Mouse (Mus musculus): ENCODE data around the gene Tas2r120. TPM values are rescaled to one million over a fixed set of nuclear protein-coding genes. Genes with fewer than 3 reads are reported as not detected.
"Not testable (repeated sequence)": the region's sequence is repeated elsewhere in the genome, so short reads cannot be mapped to it uniquely, and the experiment has no call there.

Gene Tas2r120
- not detected in 2 replicates for polyA plus RNA-seq (2015; fragmentation: Nextera tagmentation; extraction: Ambion mirVana)

DNA sequence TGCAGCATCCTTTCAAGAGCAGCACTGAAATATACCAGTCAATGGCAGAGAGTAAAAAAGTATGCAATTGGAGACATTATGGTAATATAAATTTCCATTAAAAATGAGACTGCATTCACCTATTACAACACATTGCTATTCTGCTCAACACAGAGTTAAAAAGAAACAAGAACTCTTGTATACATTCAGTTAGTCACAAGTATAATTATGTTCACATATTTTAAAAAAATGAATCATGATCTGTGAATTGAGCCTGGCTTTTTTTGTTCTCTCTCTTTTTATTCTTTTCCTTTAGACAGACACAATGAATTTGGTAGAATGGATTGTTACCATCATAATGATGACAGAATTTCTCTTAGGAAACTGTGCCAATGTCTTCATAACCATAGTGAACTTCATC, at the start of gene Tas2r120:
Gene Tas2r120, plus strand, starts transcription at position 301 of the 400 bp plus-strand sequence.
- Histone ChIP-seq H3K9me3 (ENCODE audit: low read length) (no peaks in the 10 kb centered on the region), H3K27me3 (replicated peaks; ENCODE audit: insufficient read depth, low read length) (no peaks in the 10 kb centered on the region), H3K4me2 (replicated peaks; ENCODE audit: low read depth, low read length) (no peak within 1 kb of the TSS), H3K4me3 (ENCODE audit: low read depth, low read length) (no peak within 1 kb of the TSS), H3K27ac (ENCODE audit: low read length) (no peak within 1 kb of the TSS), H3K4me1 (ENCODE audit: insufficient read depth, low read depth, low read length) (no peaks in the 10 kb centered on the region), H3K9ac (replicated peaks; ENCODE audit: low read depth) (no peak within 1 kb of the TSS), H3K36me3 (ENCODE audit: insufficient read depth, low read length) (no peaks in the 10 kb centered on the region)
- no peak for TF ChIP-seq EP300 (IDR thresholded peaks at IDR 0.05)
- TF ChIP-seq CTCF (IDR thresholded peaks at IDR 0.05), result no peak
- DNase-seq (ENCODE audit: low spot score), result no peak
- no peak for ATAC-seq

DNA sequence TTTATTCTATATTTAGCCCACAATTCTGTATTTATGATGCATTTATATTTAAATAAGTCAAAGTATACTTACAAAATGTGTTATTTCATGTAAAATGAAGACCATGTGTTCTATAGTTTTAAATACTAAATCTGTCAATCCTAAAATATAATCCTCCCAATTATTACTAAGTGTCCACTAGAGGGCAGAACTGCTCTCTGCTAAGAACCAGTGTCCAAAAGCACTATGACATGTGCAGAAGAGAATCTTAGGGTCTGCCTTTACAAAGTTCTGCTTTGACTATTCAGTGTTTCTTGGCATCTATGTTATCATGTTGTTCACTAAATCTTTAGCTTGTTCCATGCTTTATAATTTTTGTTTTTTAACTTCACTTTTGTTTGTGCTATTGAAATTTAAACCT, 7.4 kb upstream of the Tas2r120 start:
- Histone ChIP-seq H3K27ac (ENCODE audit: low read length) (no peak overlapping the region), H3K4me2 (replicated peaks; ENCODE audit: low read depth, low read length) (no peak overlapping the region), H3K4me1 (ENCODE audit: insufficient read depth, low read depth, low read length) (no peaks in the 10 kb centered on the region), H3K27me3 (replicated peaks; ENCODE audit: insufficient read depth, low read length) (no peaks in the 10 kb centered on the region), H3K9me3 (ENCODE audit: low read length) (no peaks in the 10 kb centered on the region), H3K36me3 (ENCODE audit: insufficient read depth, low read length) (no peaks in the 10 kb centered on the region), H3K9ac (replicated peaks; ENCODE audit: low read depth) (no peak overlapping the region), H3K4me3 (ENCODE audit: low read depth, low read length) (no peak overlapping the region)
- no peak for TF ChIP-seq EP300 (IDR thresholded peaks at IDR 0.05)
- peak; percentile 46 for TF ChIP-seq CTCF (IDR thresholded peaks at IDR 0.05)
- ATAC-seq (no peak), DNase-seq (ENCODE audit: low spot score) (peak; percentile 9)

DNA sequence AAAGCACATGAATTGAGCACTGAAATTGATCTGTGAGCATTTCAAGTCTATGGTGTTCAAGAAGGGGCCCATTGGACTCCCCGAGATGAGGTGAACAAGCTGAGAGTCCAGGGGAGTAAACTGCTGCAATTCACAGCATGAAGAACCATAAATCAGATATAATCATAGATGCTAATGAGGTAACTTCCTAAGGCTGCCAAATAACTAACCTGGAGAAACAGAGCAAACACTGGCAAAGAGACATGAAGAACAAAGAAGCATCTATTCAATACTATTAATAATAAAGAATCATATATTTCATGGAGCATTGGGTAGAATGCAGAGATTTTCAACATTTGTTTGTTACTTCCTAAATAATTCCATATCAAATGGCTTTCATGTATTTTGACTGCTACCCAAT, 5.3 kb upstream of the Tas2r120 start, which contains the start of gene A630073D07Rik:
Gene A630073D07Rik, minus strand, starts transcription at position 101 of the 400 bp plus-strand sequence.
- H3K27ac ChIP-seq (ENCODE audit: low read length), result no peak within 1 kb of the TSS
- H3K4me1 ChIP-seq (ENCODE audit: insufficient read depth, low read depth, low read length), result no peaks in the 10 kb centered on the region
- H3K27me3 ChIP-seq (replicated peaks; ENCODE audit: insufficient read depth, low read length), result no peaks in the 10 kb centered on the region
- no peak within 1 kb of the TSS for H3K4me2 ChIP-seq (replicated peaks; ENCODE audit: low read depth, low read length)
- 77% methylated on average over 1 of the region's 1 CpGs for WGBS
- no peak within 1 kb of the TSS for H3K9ac ChIP-seq (replicated peaks; ENCODE audit: low read depth)
- DNase-seq (ENCODE audit: low spot score) (no peak), ATAC-seq (no peak)
- H3K4me3 ChIP-seq (ENCODE audit: low read depth, low read length), result no peak within 1 kb of the TSS
- no peaks in the 10 kb centered on the region for H3K9me3 ChIP-seq (ENCODE audit: low read length)
- no peaks in the 10 kb centered on the region for H3K36me3 ChIP-seq (ENCODE audit: insufficient read depth, low read length)
- TF ChIP-seq CTCF (IDR thresholded peaks at IDR 0.05) (no peak), EP300 (IDR thresholded peaks at IDR 0.05) (no peak)

DNA sequence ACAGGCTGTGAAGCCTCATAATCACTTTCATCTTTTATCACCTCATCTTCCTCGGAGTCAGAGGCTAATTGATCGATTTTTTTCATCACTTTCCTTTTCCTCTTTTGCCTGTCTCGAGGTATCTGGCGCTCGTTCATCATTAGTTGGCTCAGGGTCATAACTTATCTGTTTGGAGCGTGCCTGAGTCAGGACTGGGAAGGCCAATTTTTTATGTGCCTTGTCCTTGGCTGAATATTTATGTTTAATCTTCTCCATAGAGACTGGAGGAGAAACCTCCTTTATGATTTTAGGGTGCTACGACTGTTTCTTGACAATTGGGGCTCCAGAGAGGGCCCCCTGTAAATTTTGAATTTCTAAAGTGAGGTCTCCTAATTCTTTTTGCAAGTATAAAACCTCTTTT, 34.8 kb downstream of the Tas2r120 start:
- H3K36me3 ChIP-seq (ENCODE audit: insufficient read depth, low read length); DNase-seq (ENCODE audit: low spot score); H3K27me3 ChIP-seq (replicated peaks; ENCODE audit: insufficient read depth, low read length); ATAC-seq; H3K9ac ChIP-seq (replicated peaks; ENCODE audit: low read depth); H3K4me2 ChIP-seq (replicated peaks; ENCODE audit: low read depth, low read length); H3K27ac ChIP-seq (ENCODE audit: low read length); H3K9me3 ChIP-seq (ENCODE audit: low read length); H3K4me1 ChIP-seq (ENCODE audit: insufficient read depth, low read depth, low read length); H3K4me3 ChIP-seq (ENCODE audit: low read depth, low read length): not testable (repeated sequence)
- WGBS, result 65% methylated on average over 7 of the region's 7 CpGs

DNA sequence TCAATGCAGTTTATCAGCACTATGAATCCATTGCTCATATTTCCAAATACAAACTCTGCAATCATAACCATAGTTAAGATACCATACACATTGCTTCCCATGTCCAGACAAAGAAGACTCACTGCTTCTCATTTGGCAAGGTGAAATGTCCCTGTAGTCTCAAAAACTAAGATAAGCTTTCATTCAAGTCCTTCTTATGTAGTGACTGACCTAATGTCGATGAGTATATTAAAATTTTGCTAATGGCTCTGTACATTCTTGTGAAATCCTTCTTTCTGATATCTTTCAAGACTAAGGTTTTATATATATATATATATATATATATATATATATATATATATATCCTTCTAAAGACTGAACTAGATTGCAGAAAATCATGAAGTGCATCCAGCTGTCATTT, 44.2 kb downstream of the Tas2r120 start, which contains the start of gene Tas2r121:
Gene Tas2r121, minus strand, starts transcription at position 101 of the 400 bp plus-strand sequence.
- no peak for ATAC-seq
- Histone ChIP-seq H3K4me1 (ENCODE audit: insufficient read depth, low read depth, low read length) (no peaks in the 10 kb centered on the region), H3K9me3 (ENCODE audit: low read length) (no peaks in the 10 kb centered on the region), H3K36me3 (ENCODE audit: insufficient read depth, low read length) (no peaks in the 10 kb centered on the region), H3K4me3 (ENCODE audit: low read depth, low read length) (no peak within 1 kb of the TSS), H3K27me3 (replicated peaks; ENCODE audit: insufficient read depth, low read length) (no peaks in the 10 kb centered on the region), H3K4me2 (replicated peaks; ENCODE audit: low read depth, low read length) (no peak within 1 kb of the TSS), H3K27ac (ENCODE audit: low read length) (no peak within 1 kb of the TSS), H3K9ac (replicated peaks; ENCODE audit: low read depth) (no peak within 1 kb of the TSS)
- 68% methylated on average over 1 of the region's 1 CpGs for WGBS
- no peak for TF ChIP-seq EP300 (IDR thresholded peaks at IDR 0.05)
- DNase-seq (ENCODE audit: low spot score), result no peak

Other genes with a start within 250 kb of the Tas2r120 start
- not detected in 2 replicates for gene Prh1, start 87.1 kb upstream of the Tas2r120 start, polyA plus RNA-seq (2015; fragmentation: Nextera tagmentation; extraction: Ambion mirVana)
- gene Prp2, start 61.0 kb upstream of the Tas2r120 start, polyA plus RNA-seq (2015; fragmentation: Nextera tagmentation; extraction: Ambion mirVana), result not detected in 2 replicates
- not detected in 2 replicates for gene A630073D07Rik, start 5.4 kb upstream of the Tas2r120 start, polyA plus RNA-seq (2015; fragmentation: Nextera tagmentation; extraction: Ambion mirVana)
- gene Tas2r121, start 44.1 kb downstream of the Tas2r120 start, polyA plus RNA-seq (2015; fragmentation: Nextera tagmentation; extraction: Ambion mirVana), result not detected in 2 replicates
- gene Tas2r122, start 55.0 kb downstream of the Tas2r120 start, polyA plus RNA-seq (2015; fragmentation: Nextera tagmentation; extraction: Ambion mirVana), result not detected in 2 replicates
- gene Tas2r115, start 81.1 kb downstream of the Tas2r120 start, polyA plus RNA-seq (2015; fragmentation: Nextera tagmentation; extraction: Ambion mirVana), result not detected in 2 replicates
- gene Tas2r124, start 97.8 kb downstream of the Tas2r120 start, polyA plus RNA-seq (2015; fragmentation: Nextera tagmentation; extraction: Ambion mirVana), result not detected in 2 replicates
- not detected in 2 replicates for gene Tas2r102, start 105.2 kb downstream of the Tas2r120 start, polyA plus RNA-seq (2015; fragmentation: Nextera tagmentation; extraction: Ambion mirVana)
- gene Tas2r136, start 121.2 kb downstream of the Tas2r120 start, polyA plus RNA-seq (2015; fragmentation: Nextera tagmentation; extraction: Ambion mirVana), result not detected in 2 replicates
- not detected in 2 replicates for gene Tas2r117, start 145.9 kb downstream of the Tas2r120 start, polyA plus RNA-seq (2015; fragmentation: Nextera tagmentation; extraction: Ambion mirVana)
- gene Tas2r123, start 190.2 kb downstream of the Tas2r120 start, polyA plus RNA-seq (2015; fragmentation: Nextera tagmentation; extraction: Ambion mirVana), result not detected in 2 replicates
- not detected in 2 replicates for gene Tas2r116, start 198.5 kb downstream of the Tas2r120 start, polyA plus RNA-seq (2015; fragmentation: Nextera tagmentation; extraction: Ambion mirVana)
- not detected in 2 replicates for gene Tas2r110, start 211.1 kb downstream of the Tas2r120 start, polyA plus RNA-seq (2015; fragmentation: Nextera tagmentation; extraction: Ambion mirVana)
- not detected in 2 replicates for gene Tas2r113, start 236.1 kb downstream of the Tas2r120 start, polyA plus RNA-seq (2015; fragmentation: Nextera tagmentation; extraction: Ambion mirVana)

All from lung, postnatal 0 days (tissue).